Mouse (Mus musculus): ENCODE data around the gene Kcng1. TPM values are rescaled to one million over a fixed set of nuclear protein-coding genes. Genes with fewer than 3 reads are reported as not detected.
A peak's percentile ranks its signal among the peaks of the same experiment; 100 is the strongest.

Kcng1 gene
- total RNA-seq (2021) = under 1 TPM; 0.53 to 0.57 TPM
- long read RNA-seq, experiment 1 = 0 reads
- long read RNA-seq, experiment 2 = 0 reads

DNA sequence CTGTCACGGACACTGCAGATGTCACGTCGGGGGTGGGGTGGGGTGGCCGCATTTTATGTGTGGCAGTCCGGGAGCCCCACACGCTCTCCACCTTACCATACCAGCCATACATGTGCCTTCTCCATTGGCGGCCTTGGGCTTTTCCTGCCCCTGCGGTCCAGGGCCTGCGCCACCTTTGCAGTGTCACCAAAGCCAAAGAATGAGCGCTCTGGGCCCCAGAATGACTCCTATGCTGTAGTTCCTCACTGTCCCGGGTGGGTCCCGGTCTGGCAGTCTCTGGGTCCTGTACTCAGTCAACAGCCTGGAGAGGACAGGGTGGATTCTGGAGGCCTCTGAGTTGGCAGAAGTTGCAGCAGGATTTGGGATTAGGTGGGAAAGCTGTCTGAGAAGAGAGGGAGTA, at the start of gene Kcng1:
Gene Kcng1 (minus strand): TSS at position 155 of the 400 bp plus-strand sequence.
- no peak for DNase-seq
- intact Hi-C loops (cut with DNase I; ENCODE audit: low total_unique reads) = no loop called here

DNA sequence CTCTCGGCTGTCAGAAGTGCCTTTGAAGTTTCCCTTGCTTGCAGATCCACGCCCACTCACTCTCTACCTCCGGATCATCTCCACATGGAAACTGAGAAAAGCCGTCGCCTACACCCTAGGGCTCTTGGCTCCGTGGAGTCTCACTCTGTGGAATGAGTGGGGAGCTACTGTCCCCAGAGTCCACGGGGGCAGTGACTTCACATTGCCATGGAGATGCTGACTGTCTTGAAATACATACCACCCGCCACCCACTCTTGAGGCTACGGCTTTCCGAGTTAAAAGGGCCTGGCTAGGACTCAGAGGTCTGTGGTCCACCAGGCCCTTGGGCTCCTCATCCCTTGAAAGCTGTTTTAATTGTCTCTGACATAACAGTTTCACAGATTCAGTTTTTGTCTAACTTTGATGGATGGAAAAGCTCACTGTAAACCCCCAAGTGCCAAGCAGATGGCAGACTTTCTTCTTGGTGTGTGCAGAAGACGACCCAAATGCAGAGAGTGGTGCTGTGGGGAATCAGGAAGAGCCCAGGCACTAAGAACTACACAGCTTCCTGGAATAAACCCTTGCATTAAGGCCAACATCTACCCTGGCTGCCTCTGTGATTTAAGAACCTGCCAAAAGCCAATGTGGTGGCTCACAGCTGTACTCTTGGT, 49.0 kb upstream of the Kcng1 start:
- intact Hi-C loops (cut with DNase I; ENCODE audit: low total_unique reads) = no loop called here

DNA sequence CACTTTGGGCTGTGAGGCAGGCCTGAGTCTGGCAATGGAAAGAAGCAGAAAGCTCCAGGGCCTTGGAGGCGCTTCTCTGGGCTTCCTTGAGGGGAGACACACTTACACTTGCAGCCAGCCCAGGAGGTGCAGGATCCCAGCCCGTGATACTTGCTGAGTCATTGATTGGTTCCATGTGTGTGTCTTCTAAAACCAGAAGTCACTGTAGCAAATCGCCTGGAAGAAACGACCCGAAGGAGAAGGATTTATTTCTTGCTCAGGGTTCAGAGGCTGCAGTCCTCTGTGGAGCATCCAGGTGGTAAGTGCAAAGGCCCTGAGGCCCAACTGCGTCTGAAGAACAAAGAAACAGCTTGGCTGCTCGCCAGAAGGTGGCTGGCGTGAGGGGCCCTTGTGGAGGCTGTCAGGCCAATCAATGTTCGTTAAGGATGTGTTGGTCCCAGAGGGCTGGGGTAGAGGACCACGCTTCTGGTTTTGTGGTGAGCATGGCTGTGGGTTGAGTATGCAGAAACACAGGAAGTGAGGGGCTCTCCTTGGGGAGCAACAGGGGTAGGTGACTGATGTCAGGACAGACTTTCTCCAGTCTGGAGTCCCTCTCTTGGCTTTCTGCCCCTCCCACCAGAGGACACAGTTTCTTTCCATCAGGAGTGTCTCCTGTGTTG, 40.3 kb upstream of the Kcng1 start:
- DNase-seq = no peak
- intact Hi-C loops (cut with DNase I; ENCODE audit: low total_unique reads) = no loop called here

More for the DNA sequence above, 49.0 kb upstream of the Kcng1 start:
- no peak for DNase-seq

DNA sequence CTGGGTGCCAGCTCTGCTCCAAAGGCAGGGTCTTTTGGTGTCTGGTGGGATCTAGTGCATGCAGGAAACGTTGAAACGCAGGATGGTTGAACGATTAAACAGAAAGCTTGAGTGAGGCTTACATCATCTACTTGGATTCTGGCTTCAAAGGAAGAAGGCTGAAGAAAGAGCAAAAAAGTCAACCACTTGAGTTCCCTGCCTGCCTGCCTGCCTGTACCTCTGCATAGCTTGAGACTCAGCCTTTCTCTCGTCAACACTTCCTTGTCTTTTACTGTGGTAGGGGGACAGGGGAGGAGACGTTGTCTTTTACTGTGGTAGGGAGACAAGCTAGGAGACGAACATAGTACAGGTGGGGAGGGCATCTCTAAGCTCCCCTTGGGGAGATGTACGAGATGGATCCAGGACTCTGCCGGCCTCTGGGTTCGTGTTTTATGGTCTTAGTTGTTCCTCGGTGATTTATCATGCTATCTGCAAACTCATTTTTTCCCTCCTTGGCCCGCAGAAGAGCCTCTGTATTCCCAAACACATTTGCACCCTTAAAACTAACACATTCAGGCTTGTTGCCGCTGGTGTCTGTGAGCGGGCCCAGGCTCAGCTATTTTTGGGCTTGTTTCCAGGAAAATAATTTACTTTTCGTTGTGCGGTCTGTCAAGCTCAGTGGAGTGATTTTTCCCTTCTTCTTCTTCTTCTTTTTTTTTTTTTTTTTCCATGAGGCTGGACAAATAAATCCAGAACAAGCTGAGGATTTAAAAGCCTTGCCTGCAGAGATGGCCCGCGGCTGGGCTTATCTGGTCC, 39.0 kb upstream of the Kcng1 start:
- intact Hi-C loops (cut with DNase I; ENCODE audit: low total_unique reads) = no loop called here
- DNase-seq = no peak

DNA sequence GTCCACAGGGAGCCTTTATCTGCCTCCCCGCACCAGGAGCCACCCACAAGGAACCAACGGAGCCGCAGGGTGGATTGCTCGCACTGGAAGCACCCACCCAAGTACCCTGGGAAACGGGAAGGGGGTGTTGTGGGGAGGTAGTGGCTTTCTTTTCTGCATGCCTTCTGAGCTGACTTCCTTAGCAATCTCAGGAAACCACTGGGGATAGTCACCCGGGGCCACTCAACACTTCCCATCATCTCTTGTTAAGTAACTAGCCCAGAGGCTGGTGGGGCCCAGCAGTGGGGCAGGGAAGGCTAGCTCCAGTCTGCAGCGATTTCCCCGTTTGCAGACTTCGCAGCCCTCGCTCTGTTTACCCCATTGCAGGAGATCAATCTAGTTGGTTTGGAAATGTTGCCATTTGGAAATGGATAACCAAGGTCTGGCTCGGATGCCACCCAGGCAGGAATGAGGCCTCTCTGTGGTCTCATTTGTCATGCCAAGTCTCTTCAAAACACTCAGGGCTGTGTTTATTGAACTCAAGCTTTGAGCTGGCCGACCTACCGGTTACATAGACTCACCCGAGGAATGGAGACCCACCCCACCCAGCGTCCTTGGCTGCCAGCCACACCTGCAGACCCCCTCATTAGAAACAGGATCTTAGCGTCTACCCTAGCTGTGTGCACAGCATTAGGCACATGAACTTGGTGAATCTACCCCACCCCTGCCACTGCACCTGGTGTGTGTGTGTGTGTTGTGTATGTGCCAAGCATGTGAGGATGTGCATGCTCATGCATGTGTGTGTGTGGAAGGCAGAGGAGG, 33.3 kb upstream of the Kcng1 start:
- intact Hi-C loops (cut with DNase I; ENCODE audit: low total_unique reads) = no loop called here
- DNase-seq = no peak

DNA sequence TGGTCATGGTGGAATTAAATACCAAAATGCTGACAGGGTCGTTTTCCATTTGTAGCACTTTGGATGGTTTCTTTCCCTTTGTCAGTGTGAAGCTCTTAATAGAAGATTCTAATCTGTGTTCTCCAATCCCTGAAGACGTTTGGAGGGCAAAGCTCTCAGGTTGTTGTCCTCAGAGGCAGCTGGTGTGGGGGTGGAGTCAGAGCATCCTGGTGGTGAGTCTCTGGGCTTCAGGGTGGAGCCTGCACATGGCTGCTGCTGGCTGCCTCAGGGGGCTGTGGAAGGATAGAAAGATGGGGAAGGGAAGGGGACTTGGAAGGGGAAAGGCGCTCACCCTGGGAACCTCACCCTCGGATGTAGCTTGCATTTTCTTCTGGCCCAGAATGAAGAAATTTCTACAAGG, 31.0 kb upstream of the Kcng1 start:
- intact Hi-C loops (cut with DNase I; ENCODE audit: low total_unique reads) = no loop called here
- no peak for DNase-seq

DNA sequence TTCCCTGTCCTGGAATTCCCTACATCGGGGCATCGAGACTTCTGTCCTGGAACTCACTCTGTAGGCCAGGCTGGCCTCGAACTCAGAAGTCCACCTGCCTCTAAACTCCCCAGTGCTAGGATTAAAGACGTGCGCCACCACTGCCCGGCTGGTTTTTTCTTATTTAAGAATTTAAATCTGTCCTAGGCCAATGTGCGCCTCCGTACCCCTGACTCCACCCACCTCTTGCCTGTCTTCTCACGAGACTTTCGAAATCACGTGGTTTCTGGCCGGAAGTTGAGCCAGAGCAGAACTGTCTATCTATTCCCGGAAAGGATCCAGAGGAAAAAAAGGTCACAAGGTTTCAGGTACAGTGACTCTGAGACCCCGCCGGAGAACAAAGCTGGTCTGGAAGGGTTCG, 29.5 kb upstream of the Kcng1 start:
- intact Hi-C loops (cut with DNase I; ENCODE audit: low total_unique reads) = no loop called here

DNA sequence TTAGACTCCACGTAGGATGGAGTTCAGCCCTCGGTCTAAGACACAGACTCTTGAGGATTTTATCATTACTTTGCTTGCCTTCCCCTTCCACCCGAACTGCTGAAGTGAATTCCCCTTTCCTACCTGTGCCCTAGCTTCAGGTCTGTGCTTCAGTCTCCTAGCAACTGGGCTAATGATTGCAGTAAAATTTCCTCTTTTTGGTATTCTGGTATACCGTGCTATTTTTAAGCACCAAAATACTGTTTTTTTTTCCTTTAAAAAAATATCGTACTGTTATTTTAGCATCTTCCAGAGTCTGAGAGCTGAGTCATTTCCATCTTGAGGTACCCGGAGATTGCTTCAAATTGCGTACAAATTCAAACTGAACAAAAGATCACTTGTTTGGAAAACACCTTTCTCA, 27.4 kb upstream of the Kcng1 start:
- DNase-seq = no peak
- intact Hi-C loops (cut with DNase I; ENCODE audit: low total_unique reads) = no loop called here

More for the DNA sequence above, 29.5 kb upstream of the Kcng1 start:
- no peak for DNase-seq

DNA sequence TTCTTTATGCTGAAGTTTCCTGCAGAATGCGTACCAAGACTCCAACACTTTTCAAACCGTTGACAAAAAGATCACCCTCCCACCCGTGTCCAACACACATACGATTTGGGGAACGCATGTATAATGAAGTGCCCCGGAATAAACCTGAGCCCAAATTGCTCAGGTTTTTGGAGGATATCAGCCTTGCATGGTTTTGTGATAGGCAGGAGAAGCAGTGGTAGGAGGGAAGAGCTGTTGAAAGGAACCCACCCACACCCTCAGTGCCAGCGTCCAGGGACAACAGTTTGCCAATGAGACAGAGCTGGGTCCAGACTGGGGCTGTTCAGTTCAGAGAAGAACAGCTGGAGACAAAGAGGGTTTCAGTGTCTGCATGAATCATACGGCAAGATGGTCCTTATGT, 18.1 kb upstream of the Kcng1 start:
- DNase-seq = no peak
- intact Hi-C loops (cut with DNase I; ENCODE audit: low total_unique reads) = no loop called here

DNA sequence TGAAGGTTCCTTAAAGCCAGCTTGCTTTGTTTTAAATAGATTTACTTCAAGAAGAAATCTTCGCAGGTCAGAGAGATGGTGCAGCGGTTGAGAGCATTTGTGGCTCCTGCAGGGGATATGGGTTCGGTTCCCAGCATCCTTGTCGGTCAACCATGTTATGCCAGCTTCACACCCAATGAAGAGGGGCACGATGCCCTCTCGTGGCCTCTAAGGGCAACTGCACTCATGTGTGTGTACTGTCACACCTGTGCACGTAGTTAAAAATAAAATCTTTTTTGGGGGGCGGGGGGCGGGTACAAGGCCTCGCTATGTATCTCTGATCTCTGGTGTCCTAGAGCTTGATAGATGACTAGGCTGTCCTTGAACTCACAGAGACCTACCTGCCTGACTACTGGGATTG, 15.0 kb upstream of the Kcng1 start:
- no peak for DNase-seq
- intact Hi-C loops (cut with DNase I; ENCODE audit: low total_unique reads) = no loop called here

DNA sequence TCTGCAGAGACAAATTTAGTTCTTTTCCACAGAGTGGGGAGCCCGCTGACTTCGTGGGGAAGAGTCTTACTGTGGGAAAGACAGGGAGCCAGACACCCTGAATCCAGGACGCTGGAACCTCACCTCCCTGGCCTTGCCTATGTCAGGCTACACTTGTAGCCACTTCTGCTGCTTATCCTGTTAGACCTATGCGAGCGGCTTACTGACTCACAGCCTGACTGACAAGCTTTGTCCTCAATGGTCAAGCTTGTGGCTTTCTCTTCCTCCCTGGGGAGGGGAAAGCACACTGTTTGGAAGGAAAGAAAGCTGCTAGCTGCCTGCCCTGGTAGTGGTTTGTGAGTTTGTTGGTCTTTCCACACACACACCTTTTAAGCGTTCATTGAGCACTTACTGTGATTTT, 11.0 kb upstream of the Kcng1 start:
- intact Hi-C loops (cut with DNase I; ENCODE audit: low total_unique reads) = no loop called here
- DNase-seq = no peak

DNA sequence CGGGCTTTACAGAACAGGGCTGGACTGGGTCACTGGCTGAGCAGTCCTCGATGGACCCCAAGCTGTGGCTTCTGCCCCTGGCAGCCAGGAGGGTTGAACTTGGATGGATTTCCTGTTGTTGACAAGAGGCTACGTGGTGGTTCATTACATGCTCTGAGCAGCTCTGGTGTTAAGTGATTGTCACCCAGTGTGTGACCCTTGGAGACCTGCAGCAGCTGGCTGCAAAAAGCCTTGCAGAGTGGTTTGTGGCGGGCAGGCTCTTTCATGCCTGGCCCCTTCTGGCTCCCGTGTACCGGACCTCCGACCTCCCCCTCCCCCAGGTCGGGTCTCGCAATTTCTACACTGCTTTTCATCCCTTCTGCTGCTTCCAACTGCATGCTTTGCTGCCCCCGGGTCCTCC, 10.5 kb upstream of the Kcng1 start:
- DNase-seq = no peak
- intact Hi-C loops (cut with DNase I; ENCODE audit: low total_unique reads) = no loop called here

DNA sequence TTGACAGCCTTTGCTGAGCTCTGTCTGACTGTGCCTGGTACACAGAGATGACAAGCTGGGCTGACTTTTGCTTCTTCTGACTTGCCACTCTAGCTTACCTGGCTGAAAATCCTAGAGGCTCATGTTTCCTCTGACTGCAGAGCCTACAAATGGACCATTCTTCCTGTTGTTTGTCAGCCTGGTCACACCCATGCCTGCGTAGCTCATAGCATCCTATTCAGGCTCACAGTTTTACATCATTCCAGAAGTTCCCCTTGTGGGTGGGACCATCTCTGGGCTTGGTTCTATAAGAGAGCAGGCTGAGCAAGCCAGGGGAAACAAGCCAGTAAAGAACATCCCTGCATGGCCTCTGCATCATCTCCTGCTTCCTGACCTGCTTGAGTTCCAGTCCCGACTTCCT, 8.3 kb upstream of the Kcng1 start:
- DNase-seq = no peak
- intact Hi-C loops (cut with DNase I; ENCODE audit: low total_unique reads) = no loop called here

DNA sequence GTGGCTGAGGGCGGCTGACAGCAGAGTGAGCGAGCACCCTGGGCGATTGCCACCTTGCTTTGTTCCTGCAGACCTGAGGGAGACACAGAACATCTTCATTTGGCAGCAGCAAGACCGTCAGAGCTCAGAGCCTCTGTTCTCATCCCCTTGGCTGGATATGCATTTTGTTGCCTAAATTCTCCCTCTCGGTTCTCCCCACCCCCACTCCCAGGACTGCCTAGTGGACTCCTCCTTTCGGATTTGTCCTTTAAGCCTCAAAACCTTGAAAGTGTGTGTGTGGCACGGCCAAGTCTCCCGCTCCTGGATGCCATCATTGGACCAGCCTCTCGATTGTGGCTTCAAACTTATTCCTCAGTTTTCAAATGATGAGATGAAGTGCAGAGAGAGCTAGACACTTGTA, 7.5 kb upstream of the Kcng1 start:
- DNase-seq = no peak
- intact Hi-C loops (cut with DNase I; ENCODE audit: low total_unique reads) = no loop called here

DNA sequence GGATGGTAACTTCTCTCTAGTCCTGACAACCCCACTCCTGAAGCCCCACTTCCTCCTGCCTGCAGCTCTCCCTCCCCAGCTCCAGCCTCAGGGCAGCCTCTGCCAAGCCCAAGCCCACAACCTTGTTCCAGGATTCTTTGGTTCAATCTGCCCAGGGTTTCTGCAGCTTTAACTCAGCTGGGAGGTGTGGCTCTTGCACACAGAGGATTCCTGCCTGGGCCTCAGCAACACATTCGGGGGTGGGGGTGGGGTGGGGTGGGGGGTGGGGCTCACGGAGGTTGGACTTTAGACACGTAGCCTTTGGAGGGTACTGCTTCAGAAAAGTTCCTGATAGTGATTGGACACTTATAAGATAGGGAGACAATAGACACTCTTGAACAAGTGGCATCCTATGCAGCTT, 5.5 kb upstream of the Kcng1 start:
- no peak for DNase-seq
- intact Hi-C loops (cut with DNase I; ENCODE audit: low total_unique reads) = no loop called here

DNA sequence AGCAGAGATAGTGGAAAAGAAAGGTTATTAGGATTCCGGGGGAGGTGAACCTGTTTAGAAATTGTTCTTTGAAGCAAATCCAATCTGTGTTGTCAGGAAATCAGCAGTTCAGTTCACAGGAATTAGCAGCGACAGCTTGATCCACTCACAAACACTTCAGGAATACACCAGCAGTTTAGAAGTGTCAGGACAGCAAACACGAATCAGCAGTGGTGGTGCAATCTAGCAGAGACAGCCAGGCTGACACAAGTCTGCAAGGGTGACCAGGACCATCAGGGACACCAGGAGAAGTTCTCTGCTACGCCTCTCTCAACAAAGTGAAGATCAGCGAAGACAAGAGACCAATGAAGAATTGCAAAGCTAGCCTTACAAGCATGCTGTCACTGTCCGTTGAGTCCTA, 3.6 kb upstream of the Kcng1 start:
- DNase-seq = no peak
- intact Hi-C loops (cut with DNase I; ENCODE audit: low total_unique reads) = no loop called here

DNA sequence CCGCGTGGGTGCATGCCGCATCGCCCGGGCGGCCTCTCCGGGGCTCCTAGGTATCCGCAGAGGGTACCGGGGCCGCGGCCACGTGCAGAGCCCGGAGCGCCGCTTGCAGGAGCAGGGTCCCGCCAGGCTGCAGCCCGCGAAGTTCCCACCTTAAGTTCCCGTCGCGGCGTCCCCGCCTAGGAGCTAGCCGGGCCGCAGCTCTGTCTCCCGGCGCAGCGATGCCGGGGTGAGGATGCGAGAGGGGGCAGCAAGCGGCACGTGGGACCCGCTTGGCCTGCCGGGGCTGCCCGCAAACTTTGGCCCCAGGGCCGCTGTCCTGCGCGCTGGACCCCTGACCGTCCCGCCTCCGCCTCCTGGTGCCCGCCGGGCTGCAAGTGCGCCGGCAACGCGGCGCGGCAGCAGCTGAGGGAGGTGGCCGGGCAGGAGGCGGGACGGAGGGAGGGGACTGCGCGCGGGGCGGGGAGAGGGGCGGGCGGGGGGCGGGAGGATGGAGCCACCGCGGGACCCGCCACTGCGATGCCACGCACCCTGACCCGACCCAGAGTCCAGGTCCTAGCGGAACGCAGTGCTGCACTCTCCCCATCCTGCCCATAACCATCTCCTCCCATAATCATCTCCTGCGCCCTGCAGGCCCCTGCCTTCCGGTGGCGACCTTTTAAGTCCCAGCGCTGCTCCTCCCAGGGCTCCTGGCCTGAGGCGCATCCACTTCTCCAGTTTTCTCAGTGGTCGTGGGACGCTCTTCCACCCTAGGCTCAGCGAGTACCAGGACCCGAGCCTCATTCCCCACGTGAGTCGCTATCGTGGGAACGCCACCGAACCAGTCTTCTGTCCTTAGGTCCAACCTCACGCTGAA, 581 bp downstream of the Kcng1 start:
- intact Hi-C loops (cut with DNase I; ENCODE audit: low total_unique reads) = no loop called here
- DNase-seq = peak; percentile 48

DNA sequence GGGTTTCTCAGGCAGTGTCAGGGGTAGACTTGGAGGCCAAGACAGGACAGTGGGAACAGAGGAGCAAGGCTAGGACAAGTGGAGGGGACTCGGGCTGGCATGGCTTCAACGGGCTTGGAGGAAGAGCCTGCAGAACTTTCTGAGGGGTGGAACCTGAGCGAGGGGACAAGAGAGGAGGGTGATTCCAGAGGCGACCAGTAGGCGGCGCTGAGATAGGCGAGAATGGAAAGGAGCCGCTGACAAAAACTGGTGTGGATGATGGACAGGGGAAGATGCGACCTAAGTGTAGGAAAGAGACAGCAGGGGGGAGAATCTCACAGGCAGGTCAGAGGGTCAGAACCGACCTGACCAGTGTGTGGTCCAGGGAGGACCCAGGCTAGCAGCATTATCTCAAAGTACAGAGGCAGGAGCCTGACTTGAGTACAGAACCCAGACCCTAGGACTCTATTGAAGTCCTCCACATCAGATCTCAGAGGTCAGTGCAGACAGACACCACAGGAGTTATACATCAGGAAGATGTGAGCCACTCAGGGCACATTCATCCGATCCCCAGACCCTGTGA, 7.1 kb downstream of the Kcng1 start:
- DNase-seq = peak; percentile 67
- intact Hi-C loops (cut with DNase I; ENCODE audit: low total_unique reads) = loop anchor here (2.0 to 10.0 kb wide), 3 partner anchors 153 to 370 kb away; no protein-coding TSS in a partner anchor

DNA sequence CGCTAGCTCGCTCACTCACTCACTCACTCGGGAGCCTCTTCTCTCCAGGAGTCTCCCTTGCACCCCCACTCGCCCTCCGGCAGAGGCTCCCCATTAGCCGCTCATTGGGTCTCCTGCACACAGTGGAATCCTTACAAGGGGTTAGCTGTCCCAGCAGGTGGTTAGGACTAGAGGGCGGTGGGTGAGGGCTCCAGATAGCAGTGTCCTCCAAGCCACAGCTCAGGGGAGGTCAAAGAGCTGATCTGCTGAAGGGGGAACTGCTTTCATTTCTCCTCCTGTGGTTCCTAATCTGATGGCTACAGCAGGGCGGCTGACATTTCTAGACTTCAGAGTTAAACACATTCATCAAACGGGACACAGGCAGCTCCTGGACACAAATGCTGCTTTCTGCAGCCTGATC, 8.1 kb downstream of the Kcng1 start:
- DNase-seq = no peak
- intact Hi-C loops (cut with DNase I; ENCODE audit: low total_unique reads) = loop anchor here (5.0 to 10.0 kb wide), 2 partner anchors 154 to 371 kb away; no protein-coding TSS in a partner anchor

Data from gastrocnemius, postnatal 14 days (tissue).